In the genomic region with DNA sequence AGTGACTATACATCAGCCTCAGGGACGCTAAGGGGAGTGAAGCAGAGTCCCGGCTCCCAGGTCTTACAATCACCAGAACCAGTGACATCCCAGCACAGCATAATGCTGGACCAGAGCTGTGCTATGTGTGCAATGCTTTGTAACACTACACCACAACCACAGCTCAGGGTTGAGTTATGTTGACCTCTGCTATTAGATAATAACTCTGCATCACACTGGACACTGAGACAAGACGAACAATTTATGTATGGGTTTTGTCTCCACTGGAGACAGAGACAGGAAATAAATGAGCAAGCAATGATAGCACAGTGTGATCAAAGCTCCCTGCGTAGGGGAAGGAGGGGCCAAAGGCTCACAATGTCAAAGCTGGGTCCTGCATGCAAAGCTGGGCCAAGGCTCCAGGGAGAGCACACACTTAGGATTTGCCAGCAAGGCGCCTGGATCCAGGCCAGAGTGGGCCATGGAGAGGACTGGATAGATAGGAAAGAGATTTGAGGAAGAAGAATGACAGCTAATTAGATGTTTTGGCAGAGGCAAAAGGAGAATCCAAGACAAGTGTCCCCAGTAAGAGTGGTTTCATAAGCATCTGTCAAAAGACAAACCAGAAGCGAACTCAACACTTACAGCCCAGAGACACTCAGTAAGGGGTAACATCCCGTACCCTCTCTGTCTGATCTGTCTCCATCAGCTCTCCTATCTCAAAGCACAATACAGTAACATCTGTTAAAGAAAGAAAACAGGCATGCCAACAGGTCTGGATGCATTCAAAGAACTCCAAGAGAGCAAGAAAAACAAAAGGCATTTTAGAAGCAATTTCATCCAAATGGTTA, we compare ENCODE assay signal across 10 mouse cellular contexts. TPM values are rescaled to one million over a fixed set of nuclear protein-coding genes. Genes with fewer than 3 reads are reported as not detected.
DNase-seq lines count a peak whose midpoint lies in the region; ATAC-seq and TF ChIP-seq lines count a peak whose summit lies in the region.
"Had no signal": no experiment of that assay in that cellular context is flagged by ENCODE, and none has a peak within 500 bp of the region (broad histone marks: within the 10 kb centered on the region; RNA-seq: fewer than 3 reads in every experiment).

No protein-coding gene starts in this region.

- peak; percentile 97 for ATAC-seq in lung, embryonic 14.5 days (ENCODE audit: insufficient read depth)

- no peak overlapping the region for H3K9ac ChIP-seq in lung, embryonic 14.5 days

- H3K4me3 ChIP-seq in lung, embryonic 14.5 days (ENCODE audit: low read depth, low read length): no peak overlapping the region
- no peak overlapping the region for H3K4me3 ChIP-seq in lung, adult 2 months (replicated peaks; ENCODE audit: extremely low read depth, low read depth, low read length)

- no peak for TF ChIP-seq POLR2A in lung, adult 2 months (IDR thresholded peaks at IDR 0.05; ENCODE audit: borderline replicate concordance, extremely low read depth, low read depth, low read length)

- peaks cover 17% of the 10 kb centered on the region; the same call in 1 of the 2 replicates for H3K4me1 ChIP-seq in lung, embryonic 14.5 days (ENCODE audit: insufficient read depth)
- H3K4me1 ChIP-seq in lung, adult 2 months (ENCODE audit: control insufficient read depth, insufficient read depth, low read length): no peaks in the 10 kb centered on the region; the same call in 1 of the 2 replicates

- peak; percentile 96 for DNase-seq in lung, embryonic 14.5 days
- DNase-seq in lung, adult 2 months: no peak
- peak; percentile 16 to 26 for DNase-seq in adrenal gland, postnatal 4 days (ENCODE audit: low spot score in 2 of 2)
- peak; percentile 83 for DNase-seq in kidney, postnatal 10 days
- DNase-seq in naive thymus-derived CD4-positive, alpha-beta T cell, adult 2 months (ENCODE audit: low read depth): peak; percentile 35
- no peak for DNase-seq in urinary bladder, postnatal 14 days (ENCODE audit: low spot score)
- DNase-seq in layer of hippocampus, postnatal 36 days: no peak
- no peak for DNase-seq in frontal cortex, postnatal 10 days (ENCODE audit: low spot score in 2 of 2)
- DNase-seq: layer of hippocampus, adult 9-11 months had no signal

- no peak overlapping the region for H3K4me2 ChIP-seq in lung, embryonic 14.5 days

- H3K9me3 ChIP-seq in lung, embryonic 14.5 days (ENCODE audit: low read depth, low read length): no peaks in the 10 kb centered on the region

- no peak for TF ChIP-seq CTCF in lung, embryonic 14.5 days (IDR thresholded peaks at IDR 0.05; ENCODE audit: low read depth)
- no peak for TF ChIP-seq CTCF in lung, adult 2 months (IDR thresholded peaks at IDR 0.05; ENCODE audit: insufficient read depth, low read length)

- H3K27ac ChIP-seq in lung, embryonic 14.5 days (ENCODE audit: low read depth): peak overlapping the region; percentile 62

- no peaks in the 10 kb centered on the region for H3K36me3 ChIP-seq in lung, embryonic 14.5 days (ENCODE audit: insufficient read depth)

- no peaks in the 10 kb centered on the region for H3K27me3 ChIP-seq in lung, embryonic 14.5 days (ENCODE audit: insufficient read depth, low read length)

- WGBS in lung, embryonic 14.5 days: 16% methylated on average over 7 of the region's 7 CpGs
- WGBS in lung, adult 2 months: 29% methylated on average over 7 of the region's 7 CpGs

RNA-seq across cellular contexts. Expression of a gene that starts 43.6 kb away (rescaled TPM):
- 1.2 and 5.1 TPM in 2 replicates for polyA plus RNA-seq in lung, embryonic 14.5 days (2014; fragmentation: Nextera tagmentation; extraction: Ambion mirVana)
- 0.43 and 1.7 TPM in 2 replicates for polyA plus RNA-seq in lung, adult 2 months (2012; rRNA removed)
- total RNA-seq in adrenal gland, postnatal 4 days (2021): 10 to 100 TPM in 1 of 2 experiments, 1 to 10 TPM in 1; 4.5 to 17.4 TPM
- total RNA-seq in layer of hippocampus, postnatal 36 days (2021): not detected
- polyA plus RNA-seq: neural tube, embryonic 14.5 days had no signal

RNA-seq across cellular contexts. Expression of a gene that starts 48.1 kb away (rescaled TPM):
- not detected in 2 replicates for polyA plus RNA-seq in lung, embryonic 14.5 days (2014; fragmentation: Nextera tagmentation; extraction: Ambion mirVana)
- 0.08 TPM in 1 of 2 replicates, not detected in the other for polyA plus RNA-seq in lung, adult 2 months (2012; rRNA removed)
- total RNA-seq in adrenal gland, postnatal 4 days (2021): 1 to 10 TPM in 1 of 2 experiments, under 1 TPM in 1; 0.45 to 6.8 TPM
- under 1 TPM; 0.15 to 0.23 TPM for total RNA-seq in layer of hippocampus, postnatal 36 days (2021)
- polyA plus RNA-seq: neural tube, embryonic 14.5 days had no signal

Comparison
In these comparisons a context has a peak if more than half of its experiments do, and no peak if none do; other contexts are left out.
1. DNase-seq: peak in lung, embryonic 14.5 days (single experiment), adrenal gland, postnatal 4 days (2 of 2), kidney, postnatal 10 days (single experiment) and naive thymus-derived CD4-positive, alpha-beta T cell, adult 2 months (single experiment); none in lung, adult 2 months (single experiment), urinary bladder, postnatal 14 days (single experiment), layer of hippocampus, postnatal 36 days (0 of 2) and frontal cortex, postnatal 10 days (0 of 2).
2. RNA of a gene that starts 43.6 kb away (total RNA-seq): 4.5 to 17.4 TPM in adrenal gland, postnatal 4 days; not detected in layer of hippocampus, postnatal 36 days; every median in the first group is over 4 times any median in the second.